Mouse (Mus musculus) gastrocnemius, postnatal 36 days (tissue): Measurements from ENCODE around the gene Spo11. TPM values are rescaled to one million over a fixed set of nuclear protein-coding genes. Genes with fewer than 3 reads are reported as not detected.

Source experiments
- DNase-seq, 2 experiments: peaks; one replicate each; pipeline ENCODE4 v3.0.0; 2022
- intact Hi-C: fragments of 180-260 bp; cut with DNase I; formaldehyde crosslinking; loops from one replicate; pipeline ENCODE4 v1.15.1; 2025
- total RNA-seq, 2 experiments: library from RNA; stranded (reverse); gene quantifications; 2 replicates each; pipeline ENCODE4 v1.2.3; 2021

Spo11 gene
- total RNA-seq, 2 experiments from 2014 or later: 0.51 TPM; not detected in 1

DNA sequence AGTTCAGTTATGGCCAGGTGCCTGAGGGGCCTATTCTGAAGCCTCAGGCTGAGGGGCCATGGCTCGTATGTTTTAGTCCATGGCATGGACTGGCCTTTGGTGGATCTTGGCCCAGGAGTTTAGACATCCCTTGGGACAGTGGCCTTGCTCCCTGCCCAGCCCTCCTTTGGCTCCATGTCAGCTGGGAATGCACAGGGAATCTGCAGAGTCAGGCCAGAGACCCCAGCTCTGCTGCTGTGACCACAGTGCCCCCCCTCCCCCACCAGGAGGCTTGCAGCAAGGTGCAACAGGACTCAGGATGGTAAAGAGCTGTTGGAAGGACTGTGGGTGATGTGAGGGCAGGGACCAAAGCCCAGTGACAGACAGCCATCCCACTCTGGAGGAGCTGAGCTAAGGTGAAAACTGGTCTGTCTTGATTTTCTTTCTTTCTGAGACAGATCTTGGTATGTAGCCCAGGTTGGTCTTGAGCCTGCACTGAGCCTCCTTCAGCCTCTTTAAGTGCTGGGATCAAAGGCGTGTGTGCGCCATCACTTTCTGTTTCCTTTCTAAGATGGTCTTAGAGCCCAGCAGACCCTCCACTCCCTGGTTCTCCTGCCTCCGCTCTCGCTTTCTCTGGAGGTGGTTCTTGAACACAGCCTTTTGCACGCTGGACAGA, 49.8 kb downstream of the Spo11 start:
- DNase-seq: no peak
- intact Hi-C loops: no loop called here

DNA sequence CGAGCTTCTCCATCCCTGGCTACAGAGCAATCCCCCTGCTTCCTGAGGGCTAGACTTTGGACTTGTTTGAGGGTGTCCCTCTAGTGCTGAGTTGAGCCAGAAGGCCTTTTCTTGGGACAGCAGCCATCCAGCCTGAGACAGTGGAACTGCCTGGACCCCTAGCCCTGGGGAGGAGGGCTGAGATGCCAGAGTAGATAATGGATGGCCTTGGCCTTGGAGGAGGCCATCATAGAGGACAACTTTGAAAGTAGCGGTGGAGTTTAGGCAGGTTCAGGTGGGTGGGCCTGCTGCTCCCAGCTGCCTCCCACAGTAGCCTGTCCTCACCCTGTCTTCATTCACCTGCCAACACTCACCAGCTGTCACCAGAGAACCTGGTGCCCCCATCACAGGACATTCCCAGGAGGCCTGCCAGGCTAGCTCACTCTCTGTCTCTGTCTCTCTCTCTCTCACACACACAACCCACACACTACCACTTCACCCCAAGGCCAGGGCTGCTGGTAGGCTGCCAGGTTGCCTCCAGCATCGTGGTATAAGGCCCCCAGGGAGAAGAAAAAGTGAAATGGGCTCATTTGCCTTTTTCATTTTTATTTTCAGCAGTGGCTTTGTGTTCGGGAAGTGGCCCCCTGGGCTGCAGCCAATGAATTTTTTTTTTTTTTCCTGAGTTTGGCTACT, 50.5 kb downstream of the Spo11 start:
- intact Hi-C loops: no loop called here

DNA sequence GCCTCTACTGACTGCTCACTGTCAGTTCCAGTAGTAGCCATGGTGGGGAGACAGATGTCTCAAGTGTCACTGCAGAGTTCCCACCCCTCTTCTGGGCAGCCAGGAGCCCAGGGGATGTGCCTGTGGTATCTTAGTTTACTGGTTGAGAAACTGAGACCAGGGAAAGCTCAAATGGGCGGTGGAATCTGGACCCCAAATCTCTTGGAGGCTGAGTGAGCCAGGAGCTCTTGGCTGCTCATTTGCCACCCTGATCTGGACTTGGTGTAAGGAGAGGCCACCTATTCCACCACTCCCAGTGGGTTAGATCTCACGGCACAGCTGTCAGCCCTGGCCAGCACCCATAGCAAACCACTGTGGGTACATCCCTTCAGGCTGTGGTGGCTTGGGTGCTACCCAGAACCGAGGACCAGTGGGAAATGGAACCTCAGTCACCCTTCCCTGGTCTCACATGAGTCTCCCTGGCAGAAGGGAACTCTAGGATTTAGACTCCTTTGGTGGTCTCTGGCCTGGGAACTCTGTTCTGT, 51.1 kb downstream of the Spo11 start:
- no peak for DNase-seq
- intact Hi-C loops: no loop called here

More for the DNA sequence above, 50.5 kb downstream of the Spo11 start:
- DNase-seq: peak in 1 of 2 experiments; percentile 36

DNA sequence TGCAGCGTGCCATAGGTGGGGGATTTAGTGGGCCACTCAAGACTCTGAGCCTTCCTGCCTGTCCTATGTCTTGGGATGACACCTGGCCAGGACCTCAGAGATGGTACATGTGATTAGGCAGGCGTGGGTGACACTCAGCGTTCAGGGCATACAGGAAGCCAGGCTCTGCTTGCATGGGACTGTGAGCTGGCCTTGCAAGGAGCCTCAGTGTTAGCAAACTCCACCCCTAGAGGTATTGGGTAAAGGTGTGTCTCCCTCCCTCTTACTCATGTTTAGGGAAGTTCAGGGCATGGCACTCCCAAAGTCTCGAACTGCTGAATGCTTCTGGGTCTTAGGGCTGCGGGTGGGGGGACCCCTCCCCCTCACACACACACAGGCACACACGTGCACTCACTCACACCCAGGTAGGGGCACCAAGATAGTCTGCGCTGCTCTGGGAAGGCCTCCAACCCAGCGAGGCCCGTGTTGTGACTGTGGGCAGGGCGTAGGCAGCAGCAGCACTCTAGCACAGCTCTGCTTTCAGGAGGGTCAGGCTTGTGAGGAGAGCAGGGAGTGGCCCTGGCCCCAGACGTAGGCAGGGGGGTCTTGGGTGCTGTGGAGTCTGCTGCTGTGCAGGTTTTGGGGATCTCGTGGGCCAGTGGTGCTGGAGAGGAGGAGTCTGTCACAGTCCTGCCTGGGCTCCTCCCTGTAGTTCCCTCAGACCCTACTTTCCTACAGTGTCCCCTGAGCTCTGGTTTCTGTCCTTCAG, 53.3 kb downstream of the Spo11 start:
- no peak for DNase-seq
- intact Hi-C loops: no loop called here

DNA sequence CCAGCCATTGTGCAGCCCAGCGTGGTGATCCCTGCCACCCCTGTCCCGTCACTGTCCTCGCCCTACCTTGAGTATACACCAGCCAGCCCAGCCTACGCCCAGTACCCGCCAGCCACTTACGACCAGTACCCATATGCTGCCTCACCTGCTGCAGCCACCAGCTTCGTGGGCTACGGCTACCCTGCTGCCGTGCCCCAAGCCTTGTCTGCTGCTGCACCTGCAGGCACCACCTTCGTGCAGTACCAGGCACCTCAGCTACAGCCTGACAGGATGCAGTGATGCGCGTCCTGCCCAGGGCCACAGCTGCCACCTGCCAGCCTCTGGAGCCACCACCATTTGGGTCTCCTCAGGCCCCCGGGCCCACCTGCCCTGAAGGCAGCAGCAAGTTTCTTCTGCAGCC, 56.0 kb downstream of the Spo11 start:
- intact Hi-C loops: no loop called here
- no peak for DNase-seq

DNA sequence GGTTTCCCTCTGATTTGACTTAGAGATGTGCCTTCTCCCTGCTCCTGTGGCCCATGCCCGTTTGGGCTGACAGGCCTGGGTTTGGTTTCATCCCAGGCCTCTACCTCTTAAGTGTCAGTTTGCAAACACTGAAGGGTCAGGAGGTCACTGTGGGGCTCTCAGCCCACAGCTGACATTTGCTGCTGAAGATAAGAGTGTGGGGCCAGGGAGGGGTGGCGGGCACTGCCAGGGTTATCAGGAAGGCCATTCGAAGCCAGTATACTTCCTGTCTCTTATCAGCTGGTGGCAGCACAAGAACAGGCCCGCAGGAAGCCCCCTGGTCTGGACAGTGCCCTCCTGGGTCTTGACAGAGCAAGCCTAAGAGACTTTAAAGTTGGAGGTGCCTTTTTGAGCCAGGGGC, 57.5 kb downstream of the Spo11 start:
- DNase-seq: no peak
- intact Hi-C loops: no loop called here

DNA sequence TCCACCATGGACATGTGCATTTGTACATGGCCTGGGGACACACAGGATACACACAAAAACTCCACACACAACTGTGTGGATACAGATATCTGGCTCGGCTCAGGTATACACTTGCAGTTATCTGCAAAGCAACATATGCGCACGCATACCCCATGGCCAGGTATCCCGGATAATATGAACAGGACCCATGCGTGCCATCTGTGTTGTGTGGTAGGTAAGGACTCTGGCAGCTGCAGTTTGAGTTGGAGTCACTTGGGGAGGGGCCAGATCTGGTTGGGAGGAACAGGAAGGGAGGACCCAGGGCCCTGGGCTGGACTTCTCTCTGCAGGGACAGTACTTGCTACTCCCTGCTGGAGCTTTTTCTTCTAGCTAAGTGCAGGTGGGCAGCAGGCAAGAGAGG, 58.2 kb downstream of the Spo11 start:
- intact Hi-C loops: no loop called here

DNA sequence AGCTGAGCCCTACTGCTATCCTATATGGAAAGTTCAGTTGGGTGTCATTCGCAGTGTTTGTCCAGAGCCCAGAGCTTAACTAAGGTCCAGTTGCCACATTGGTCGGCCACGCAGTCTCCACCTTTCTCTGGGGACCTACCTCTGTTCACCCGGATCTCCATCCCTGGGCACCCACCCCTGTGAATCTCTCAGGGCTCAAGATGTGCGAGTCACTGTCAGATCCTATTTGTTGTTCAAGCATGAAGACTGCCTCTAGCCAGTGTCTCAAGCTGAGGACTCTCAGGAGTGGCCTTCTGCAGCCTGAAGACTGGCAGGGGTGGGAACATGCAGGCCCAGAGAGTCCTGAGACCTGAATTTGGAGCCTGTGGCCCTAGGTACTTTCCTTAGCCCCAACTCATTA, 58.6 kb downstream of the Spo11 start:
- DNase-seq: no peak
- intact Hi-C loops: no loop called here

More for the DNA sequence above, 58.2 kb downstream of the Spo11 start:
- no peak for DNase-seq

DNA sequence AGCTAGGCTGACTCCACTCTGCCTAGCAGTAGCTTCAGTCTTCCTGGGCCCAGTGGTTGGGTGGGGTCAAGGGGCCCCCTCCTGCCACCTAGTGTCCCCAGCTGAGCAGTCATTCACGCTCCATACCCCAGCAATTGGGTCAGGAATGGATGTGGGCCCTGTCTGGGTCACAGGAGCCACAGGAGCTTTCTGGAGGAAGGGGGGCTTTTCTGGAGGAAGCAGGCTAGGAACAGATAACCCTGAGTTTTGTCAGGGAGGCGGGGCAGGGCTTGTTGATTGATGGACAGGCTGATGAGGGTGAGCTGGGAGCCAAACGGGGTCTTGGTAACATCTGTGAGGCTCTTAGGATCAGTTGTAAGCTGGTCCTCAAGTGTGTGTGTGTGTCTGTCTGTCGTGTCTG, 59.1 kb downstream of the Spo11 start:
- intact Hi-C loops: no loop called here
- no peak for DNase-seq

DNA sequence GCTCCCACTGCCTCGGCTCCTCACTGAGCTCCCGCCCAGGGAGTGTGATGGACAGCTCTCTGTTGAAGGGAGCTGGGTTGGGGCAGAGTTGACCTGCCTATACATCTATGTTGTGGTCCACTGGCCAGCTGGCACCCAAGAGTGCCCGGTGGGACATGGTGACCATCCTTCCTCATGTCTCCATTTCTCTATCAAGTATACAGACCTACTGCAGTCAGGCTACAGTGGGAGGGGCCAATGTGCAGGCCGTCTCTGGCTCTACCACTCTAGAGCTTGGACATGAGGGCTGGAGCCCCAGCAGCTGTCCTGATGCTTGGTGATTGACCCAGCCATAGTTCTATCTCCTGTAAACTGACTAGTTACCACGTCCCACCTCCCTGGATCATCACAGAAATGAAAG, 59.8 kb downstream of the Spo11 start:
- intact Hi-C loops: no loop called here
- DNase-seq: no peak

DNA sequence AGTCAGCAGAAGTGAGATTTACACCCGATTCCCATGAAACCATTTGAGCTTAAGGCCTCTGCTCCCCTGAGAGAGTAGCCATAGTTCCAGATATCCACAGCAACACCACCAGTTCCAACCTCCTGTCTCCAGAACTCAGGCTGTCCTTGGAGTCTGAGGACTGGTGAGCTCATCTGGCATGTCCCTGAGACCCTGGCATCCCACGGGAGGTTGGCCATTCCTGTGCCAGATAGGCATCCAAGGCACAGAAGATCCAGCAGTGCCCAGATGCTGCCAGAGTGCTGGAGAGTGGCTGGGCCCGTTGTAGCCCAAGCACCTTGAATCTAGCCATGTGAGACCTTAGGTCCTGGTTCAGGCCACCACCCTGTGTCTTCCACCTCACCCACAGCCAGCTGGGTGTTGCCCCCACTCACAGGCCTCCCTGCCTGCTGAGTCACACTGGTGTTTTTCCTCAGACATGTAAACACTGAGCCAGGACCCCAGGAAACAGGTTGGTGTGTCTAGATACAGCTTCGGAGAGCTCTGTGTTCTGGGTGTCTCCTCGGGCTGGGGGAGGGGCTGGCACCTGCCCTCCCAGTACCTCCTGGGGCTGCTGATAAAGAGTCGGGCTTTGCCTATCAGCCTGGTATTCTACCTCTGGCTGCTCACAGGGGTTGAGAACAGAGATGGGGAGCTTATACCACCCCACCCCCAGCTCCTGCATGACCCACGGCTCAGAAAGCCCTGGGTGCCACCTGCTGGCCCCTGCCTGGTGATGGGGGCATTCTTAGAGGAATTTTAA, 60.5 kb downstream of the Spo11 start:
- no peak for DNase-seq
- intact Hi-C loops: no loop called here

DNA sequence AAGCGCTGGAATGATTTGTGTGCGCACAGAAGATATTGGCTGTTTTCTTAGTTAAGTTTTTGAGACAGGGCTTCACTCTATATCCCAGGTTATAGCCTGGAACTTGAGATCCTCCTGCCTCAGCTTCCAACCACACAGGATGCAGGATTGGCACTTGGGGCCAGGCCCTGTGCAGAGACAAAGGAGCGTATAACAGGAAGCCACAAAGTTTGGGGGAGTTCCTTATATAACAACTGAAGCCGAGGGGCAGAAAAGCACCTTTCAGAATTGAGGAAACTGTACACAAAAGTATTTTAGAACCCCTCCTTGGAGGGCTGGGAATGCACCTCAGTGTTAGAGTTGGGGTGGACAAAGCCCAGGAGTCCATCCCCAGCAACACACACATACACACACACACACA, 61.5 kb downstream of the Spo11 start:
- no peak for DNase-seq
- intact Hi-C loops: no loop called here

DNA sequence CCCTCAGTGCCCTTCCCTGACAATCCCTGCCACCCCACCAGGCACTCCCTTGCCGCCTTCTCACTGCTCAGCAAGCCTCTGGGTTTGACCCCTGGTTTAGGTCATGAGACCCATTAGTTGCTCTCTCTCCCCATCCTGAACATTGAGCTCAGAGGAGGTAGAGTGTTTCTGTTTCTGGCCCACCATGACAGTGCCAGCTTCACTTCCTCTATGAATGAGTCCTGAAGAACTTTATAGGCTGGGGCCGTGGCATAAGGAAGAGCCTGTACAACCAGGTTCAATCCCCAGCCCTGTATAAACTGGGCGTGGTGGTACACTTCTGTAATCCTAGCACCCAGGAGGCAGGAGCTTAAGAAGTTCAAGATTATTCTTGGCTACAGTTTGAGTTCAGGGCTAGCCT, 63.3 kb downstream of the Spo11 start:
- DNase-seq: no peak
- intact Hi-C loops: loop anchor here (5.0 kb wide), 1 partner anchor 41 kb away; no protein-coding TSS in a partner anchor

DNA sequence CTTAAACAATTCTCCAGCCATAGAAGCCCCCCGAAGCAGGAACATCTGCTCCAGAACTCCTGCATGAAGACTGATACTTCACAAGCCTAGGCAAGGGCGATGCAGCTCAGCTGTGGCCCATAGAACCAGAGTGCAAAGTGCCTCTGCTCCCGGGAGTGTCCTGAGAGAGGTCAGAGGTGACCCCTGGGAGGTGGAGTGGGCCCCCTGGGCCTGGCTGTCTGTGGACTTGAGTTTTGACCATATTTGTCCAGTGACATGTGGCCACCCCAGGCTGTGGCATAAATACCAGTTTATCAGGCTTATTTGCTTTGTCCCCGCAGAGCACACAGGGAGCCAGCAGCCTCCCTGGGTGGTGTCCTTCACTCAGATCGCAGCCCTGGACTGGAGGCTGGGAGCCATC, 63.7 kb downstream of the Spo11 start:
- DNase-seq: no peak
- intact Hi-C loops: loop anchor here (5.0 kb wide), 1 partner anchor 41 kb away; no protein-coding TSS in a partner anchor

DNA sequence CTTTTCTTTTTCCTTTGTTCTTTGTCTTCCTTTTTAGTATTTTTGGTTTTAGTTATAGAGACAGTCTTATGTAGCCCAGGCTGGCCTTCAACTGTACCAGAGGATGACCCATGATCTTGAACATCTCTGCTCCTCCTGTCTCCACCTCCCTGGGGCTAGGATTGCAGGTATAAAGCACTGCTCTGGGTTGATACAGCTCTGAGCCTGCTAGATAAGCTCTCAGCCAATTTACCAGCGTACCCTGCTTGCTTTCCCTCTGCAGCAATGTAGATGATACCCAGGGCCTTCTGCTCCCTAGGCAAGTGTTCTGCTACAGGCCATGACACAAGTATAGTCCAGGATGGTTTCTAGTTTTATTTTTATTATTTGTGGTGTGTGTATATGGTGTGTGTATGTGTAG, 64.4 kb downstream of the Spo11 start:
- intact Hi-C loops: loop anchor here (5.0 kb wide), 1 partner anchor 40 kb away; no protein-coding TSS in a partner anchor
- DNase-seq: no peak

DNA sequence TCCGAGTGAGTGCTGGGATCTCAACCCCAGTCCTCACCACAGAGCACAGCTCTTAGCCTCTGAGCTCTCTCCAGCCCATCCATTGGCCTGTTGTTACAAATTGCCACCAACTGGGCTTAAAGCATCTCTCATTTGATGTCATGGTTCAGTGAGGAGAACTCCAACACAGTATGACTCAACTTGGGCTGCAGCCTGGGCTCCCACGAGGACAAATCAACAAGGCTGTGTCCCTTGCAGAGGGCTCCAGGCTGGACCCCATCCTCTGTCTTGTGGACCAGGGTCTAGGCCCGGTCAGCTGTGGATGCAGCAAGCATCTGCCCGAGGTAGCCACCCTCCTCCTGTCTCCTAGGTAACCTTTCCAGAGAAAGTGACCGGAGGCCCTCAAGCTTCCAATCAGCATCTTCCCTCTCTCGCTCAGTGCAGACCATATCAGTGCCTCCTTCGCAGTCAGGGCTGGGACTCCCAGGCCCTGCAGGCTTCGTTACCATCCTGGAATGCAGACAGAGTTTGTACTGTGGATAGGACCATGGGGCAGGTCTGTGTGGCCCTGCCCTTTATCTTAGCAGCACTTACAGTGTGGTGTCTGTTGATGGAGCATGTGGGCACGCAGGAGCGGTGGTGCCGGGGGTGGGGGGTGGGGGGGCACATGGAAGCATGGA, 65.1 kb downstream of the Spo11 start:
- intact Hi-C loops: loop anchor here (5.0 kb wide), 1 partner anchor 40 kb away; no protein-coding TSS in a partner anchor
- DNase-seq: no peak
